Mouse (Mus musculus) left cerebral cortex, adult 8-10 months (tissue): Measurements from ENCODE around the gene Mpl. TPM values are rescaled to one million over a fixed set of nuclear protein-coding genes. Genes with fewer than 3 reads are reported as not detected.
A peak's percentile ranks its signal among the peaks of the same experiment; 100 is the strongest.

Experiments
- DNase-seq, 2 experiments: peaks; one replicate each; pipeline ENCODE4 v3.0.0; 2022; ENCODE audit warnings: low spot score in 2 of 2
- total RNA-seq, 4 experiments: library from RNA; stranded (reverse); gene quantifications; 2 replicates each; pipeline ENCODE4 v1.2.4; 2022

The Mpl gene
- total RNA-seq, 4 experiments from 2014 or later = 0.40 to 0.82 (median 0.59) TPM

DNA sequence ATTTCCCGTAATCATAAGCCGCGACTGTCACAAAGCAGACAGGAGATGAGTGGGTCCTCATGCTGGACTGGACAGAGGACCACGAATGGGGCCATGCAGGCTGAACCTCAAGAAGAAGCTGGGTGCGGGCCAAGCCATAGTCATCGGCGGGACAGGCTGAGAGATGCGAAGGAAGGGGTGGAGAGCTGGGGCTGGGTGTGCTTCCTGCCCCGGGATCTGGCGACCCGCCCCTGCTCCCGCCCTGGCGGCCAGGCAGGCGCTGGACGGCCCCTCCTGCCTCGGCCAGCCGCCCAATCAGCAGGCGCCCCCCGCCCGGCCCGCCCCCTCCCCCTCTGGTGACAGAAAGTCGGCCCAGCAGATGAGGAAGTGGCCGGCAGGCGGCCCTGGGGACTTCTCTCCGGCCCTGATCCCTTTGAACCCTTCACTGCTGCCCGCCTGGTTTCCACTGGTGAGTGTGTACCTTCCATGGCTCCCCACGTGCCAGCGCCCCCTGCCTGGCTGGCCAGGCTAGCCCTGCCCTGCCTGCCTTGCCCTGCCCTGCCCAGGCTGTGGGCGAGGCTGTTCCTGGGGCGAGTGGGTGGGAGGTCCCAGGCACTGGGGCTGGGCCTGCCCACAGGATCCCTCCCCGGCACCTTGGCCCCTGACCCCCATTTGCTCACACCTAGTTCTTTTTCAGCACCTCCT is 29.4 kb downstream of the Mpl start, which contains the start of gene Elovl1:
Gene Elovl1 (plus strand): TSS at position 326 of the 684 bp plus-strand sequence.
- peak in 1 of 2 experiments; percentile 70 for DNase-seq

DNA sequence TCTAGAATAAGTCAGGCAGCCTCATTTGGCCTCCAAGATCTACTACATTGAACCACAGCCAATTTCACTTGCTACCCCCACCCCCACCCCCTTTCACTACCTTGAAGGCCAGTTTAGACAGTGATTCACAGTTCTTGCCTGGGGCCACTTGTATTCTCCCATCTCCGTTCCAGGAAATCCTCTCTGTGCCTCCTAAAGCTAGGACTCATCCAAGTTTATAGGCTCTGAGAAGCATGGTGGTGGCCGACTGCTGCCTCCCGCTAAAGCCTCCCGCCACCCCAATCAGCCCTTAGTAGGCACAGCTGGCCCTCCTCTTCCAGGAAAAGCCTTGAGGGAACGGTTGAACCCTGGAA is 29.9 kb downstream of the Mpl start:
- DNase-seq = no peak

DNA sequence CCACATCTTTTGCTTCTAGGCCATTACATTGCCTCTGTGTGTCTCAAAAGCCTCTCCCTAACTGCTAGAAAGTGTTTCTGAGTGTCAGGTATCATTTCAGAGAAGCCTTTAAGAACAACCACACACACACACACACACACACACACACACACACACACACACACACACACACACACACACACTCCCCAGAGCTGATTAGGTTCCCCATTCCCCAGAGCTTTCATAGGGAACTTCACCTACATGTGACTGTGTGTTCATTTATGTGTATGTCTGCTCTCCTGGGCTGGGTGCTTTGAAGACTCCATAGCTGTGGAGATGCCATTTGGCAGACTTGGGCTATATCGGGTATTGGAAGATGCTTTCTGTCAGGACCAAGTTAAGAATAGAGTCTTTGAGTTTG is 31.9 kb downstream of the Mpl start:
- DNase-seq = no peak

- DNase-seq = no peak
Measured at GRCm38 (mm10) chr4:118424541-118425160, 32.7 kb downstream of the Mpl start.

DNA sequence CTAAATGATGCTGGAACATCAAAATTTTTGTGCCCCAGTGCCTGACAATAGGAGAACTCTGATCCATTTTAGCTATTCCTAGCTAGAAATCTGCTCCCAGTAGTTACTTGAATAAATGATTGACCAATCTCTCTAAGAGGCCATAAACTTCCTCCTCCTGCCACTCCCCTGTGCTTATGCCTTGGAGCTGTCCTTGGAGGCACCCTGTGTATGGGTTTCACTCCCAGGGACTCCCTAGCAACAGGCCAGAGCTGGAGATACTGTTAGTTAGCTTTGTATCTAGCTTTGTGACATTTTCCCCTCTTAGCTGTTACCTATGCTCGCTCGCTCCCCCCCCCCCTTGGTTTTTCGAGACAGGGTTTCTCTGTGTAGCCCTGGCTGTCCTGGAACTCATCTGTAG is 35.9 kb downstream of the Mpl start:
- DNase-seq = no peak

DNA sequence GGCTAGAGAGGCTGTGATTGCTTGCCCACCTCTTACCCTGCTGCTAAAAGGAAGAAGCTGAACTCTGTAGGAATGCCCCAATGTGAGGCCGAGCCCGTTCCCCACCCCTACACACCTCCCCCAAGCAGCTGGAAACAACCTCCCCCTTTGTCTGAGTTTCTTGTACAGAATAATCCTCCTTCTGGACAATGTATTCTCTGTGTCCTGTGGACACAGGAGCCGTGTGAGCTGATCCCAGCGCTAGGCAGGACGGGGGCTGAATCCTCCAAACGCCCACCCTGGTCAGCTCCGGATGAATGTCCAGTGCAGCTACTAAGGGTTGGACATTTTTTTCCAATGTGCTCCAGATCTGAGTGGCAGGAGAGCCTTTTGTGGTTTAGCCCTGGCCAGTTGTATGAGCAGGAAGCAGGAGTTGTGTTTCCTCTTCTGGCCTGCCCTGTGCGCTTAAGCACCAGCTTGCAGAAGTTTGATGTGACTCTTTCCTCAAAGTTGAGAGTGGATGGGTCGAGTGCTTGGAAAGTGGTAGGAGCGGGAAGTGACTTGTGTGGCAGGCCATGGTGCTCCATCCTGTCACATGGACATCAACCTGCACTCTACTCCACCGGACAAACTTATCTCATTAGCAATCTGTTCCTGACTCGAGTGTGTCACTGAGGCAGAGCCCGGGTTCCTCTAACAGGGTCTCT is 40.1 kb downstream of the Mpl start:
- DNase-seq = no peak

- peak in 1 of 2 experiments; percentile 44 for DNase-seq
Measured at GRCm38 (mm10) chr4:118416329-118416728, 41.0 kb downstream of the Mpl start.

DNA sequence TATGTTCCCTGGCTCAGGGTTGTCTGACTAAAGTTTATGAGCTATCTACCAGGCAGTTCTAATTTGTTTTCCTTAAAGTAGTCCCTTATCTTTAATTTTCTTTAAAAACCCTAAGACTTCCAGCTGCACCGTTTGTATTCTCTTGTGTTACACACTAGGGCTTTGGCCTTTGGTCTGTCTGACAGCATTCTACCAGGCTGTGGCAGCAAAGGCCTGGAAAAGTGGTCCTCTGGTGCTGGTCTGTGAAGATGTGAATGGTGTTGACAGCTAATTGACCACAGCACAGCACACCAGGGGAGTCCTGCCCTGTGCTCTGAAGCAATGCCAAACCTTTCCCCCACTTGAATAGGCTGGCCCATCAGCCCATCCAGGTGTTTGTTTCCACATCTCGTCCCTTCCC is 41.5 kb downstream of the Mpl start:
- no peak for DNase-seq

DNA sequence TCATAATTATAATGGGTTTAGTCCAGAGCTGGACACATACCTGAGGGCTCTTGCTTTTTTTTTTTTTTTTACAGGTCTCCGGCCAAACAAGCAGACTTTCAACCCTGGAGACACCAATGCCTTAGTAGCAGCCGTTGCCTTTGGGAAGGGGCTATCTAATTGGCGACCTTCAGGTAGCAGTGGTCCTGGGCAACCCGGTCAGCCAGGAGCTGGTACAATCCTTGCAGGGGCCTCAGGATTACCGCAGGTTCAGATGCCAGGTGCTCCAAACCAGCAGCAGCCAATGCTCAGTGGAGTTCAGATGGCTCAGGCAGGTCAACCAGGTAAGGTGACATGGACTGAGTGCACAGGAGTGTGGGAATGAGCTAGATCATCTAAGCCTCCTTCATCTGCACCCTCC is 43.8 kb downstream of the Mpl start:
- no peak for DNase-seq

GRCm38 (mm10) chr4:118410871-118411270 is 46.4 kb downstream of the Mpl start:
- DNase-seq = no peak

GRCm38 (mm10) chr4:118409142-118409900 is 48.0 kb downstream of the Mpl start, which contains the start of the genes Szt2 and Med8:
Gene Szt2 (minus strand): TSS chr4:118409273.
Gene Med8 (plus strand): TSS chr4:118409337.
- peak; percentile 76 to 88 for DNase-seq

DNA sequence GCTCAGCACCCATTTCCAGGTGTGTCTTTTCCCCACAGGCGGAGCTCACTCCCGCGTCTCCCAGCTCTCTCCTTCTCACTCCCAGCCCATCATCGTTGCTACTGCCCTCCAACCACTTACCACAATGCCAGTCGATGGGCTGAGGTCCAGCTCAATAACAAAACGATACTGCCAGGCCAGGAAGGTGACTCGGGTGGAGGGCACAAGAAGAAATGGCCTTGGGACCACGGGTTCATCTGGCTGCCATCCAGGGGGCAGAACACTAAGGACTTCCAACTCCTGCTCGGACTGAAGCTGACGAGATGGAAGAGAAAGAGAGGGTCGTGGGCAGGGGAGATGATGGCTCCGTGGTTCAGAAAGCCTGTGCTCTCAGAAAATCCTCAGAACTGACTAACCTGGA is 54.6 kb downstream of the Mpl start:
- no peak for DNase-seq

GRCm38 (mm10) chr4:118401918-118402317 is 55.4 kb downstream of the Mpl start:
- DNase-seq = no peak

GRCm38 (mm10) chr4:118401421-118401820 is 55.9 kb downstream of the Mpl start:
- DNase-seq = no peak

DNA sequence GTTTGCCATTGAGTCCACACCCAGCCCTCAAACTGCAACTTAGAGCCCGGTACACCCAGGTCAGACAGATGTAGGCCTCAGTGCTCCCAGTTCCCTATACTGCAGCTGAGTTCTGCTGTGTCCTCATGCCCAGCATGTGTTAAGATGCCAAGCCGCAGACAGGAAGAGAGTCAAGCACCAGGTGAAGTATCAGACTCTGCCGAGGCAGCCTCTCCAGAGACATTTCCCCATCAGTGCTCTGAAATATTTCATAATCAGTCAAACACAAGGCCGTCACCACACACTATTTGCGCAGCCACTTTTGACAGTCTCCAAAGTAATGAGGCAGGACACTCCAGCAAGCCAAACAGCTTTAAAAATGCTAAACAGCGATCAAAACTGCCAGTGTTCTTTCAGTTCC is 58.9 kb downstream of the Mpl start:
- DNase-seq = no peak

- DNase-seq = no peak
Measured at GRCm38 (mm10) chr4:118396433-118396832, 60.9 kb downstream of the Mpl start.

DNA sequence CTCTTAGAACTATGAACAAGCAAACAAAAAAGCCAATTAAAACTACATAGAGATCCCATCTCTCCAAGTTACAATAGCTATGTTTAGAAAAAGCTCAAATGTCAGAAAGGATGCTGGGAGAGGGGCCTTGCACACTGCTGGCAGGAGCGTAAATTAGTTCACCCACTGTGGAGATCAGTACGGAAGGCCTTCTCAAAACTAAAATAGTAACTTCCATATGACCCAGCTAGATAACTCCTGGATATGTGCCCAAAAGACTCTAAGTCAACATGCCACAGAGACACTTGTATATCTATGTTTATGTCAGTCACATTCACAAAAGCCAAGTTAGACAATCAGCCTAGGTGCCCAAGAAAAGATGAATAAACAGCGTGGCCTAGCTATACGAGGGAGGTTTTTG is 62.0 kb downstream of the Mpl start:
- DNase-seq = no peak

DNA sequence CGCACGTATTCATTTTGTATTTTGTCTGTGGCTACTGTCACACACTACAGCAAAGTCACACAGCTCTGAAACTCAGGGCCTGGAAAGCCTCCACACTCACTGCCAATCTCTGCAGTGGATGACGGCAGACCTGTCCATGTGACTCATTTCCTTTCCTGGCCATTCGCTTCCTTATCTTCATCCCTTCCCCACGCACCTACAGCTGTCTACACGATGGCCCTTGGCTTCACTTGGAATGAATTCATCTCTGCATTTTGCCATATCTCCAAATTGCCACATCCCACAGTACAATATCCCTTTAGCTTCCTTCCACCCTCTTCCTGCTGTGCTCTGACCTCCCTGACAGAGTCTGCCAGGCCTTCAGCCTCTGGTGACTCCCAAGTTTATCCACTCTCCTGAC is 62.8 kb downstream of the Mpl start:
- no peak for DNase-seq
